9 mouse cellular contexts compared by ENCODE assay signal in genomic region chr13:28988751-28989703, GRCm38 (mm10). TPM values are rescaled to one million over a fixed set of nuclear protein-coding genes. Genes with fewer than 3 reads are reported as not detected.
DNase-seq lines count a peak whose midpoint lies in the region; ATAC-seq lines count a peak whose summit lies in the region.
"Had no signal": no experiment of that assay in that cellular context is flagged by ENCODE, and none has a peak within 500 bp of the region (broad histone marks: within the 10 kb centered on the region; RNA-seq: fewer than 3 reads in every experiment).

No protein-coding gene starts in this region.

- DNase-seq in hindbrain, embryonic 10.5 days (ENCODE audit: low spot score), result peak; percentile 18
- no peak for DNase-seq in forebrain, embryonic 11.5 days (ENCODE audit: low spot score)
- peak; percentile 2 to 40 for DNase-seq in kidney, postnatal 25 days
- peak; percentile 7 for DNase-seq in retina, postnatal 1 day
- DNase-seq in MN1 (ENCODE audit: low spot score), result no peak
- DNase-seq in adrenal gland, postnatal 25 days, result no peak
- DNase-seq in left cerebral cortex, adult 18-20 months (ENCODE audit: low spot score in 2 of 2), result no peak

- peaks cover 7% of the 10 kb centered on the region for H3K4me1 ChIP-seq in hindbrain, embryonic 10.5 days (replicated peaks)
- H3K4me1 ChIP-seq in hindbrain, embryonic 12.5 days, result peaks cover 10% of the 10 kb centered on the region
- peaks cover 10% of the 10 kb centered on the region for H3K4me1 ChIP-seq in forebrain, embryonic 11.5 days (replicated peaks; ENCODE audit: control insufficient read depth, insufficient read depth, low read length)

- H3K9ac ChIP-seq in hindbrain, embryonic 12.5 days, result no peak overlapping the region
- no peak overlapping the region; the same call in 1 of the 2 replicates for H3K9ac ChIP-seq in forebrain, embryonic 11.5 days (ENCODE audit: low read length)

- H3K4me3 ChIP-seq in hindbrain, embryonic 10.5 days, result no peak overlapping the region
- no peak overlapping the region for H3K4me3 ChIP-seq in hindbrain, embryonic 12.5 days
- H3K4me3 ChIP-seq in forebrain, embryonic 11.5 days (ENCODE audit: low read depth, low read length), result no peak overlapping the region

- H3K9me3 ChIP-seq in hindbrain, embryonic 10.5 days, result no peaks in the 10 kb centered on the region
- H3K9me3 ChIP-seq in hindbrain, embryonic 12.5 days (replicated peaks), result no peaks in the 10 kb centered on the region
- no peaks in the 10 kb centered on the region for H3K9me3 ChIP-seq in forebrain, embryonic 11.5 days (ENCODE audit: control insufficient read depth, low read length)

- 41% methylated on average over 16 of the region's 16 CpGs for WGBS in hindbrain, embryonic 10.5 days
- 35% methylated on average over 16 of the region's 16 CpGs for WGBS in hindbrain, embryonic 12.5 days
- WGBS in forebrain, embryonic 11.5 days, result 38% methylated on average over 16 of the region's 16 CpGs

- no peak overlapping the region for H3K27ac ChIP-seq in hindbrain, embryonic 10.5 days
- no peak overlapping the region for H3K27ac ChIP-seq in hindbrain, embryonic 12.5 days
- H3K27ac ChIP-seq in forebrain, embryonic 11.5 days (ENCODE audit: low read depth, low read length), result no peak overlapping the region
- H3K27ac ChIP-seq: macrophage had no signal

- no peak overlapping the region for H3K4me2 ChIP-seq in hindbrain, embryonic 12.5 days (replicated peaks)
- H3K4me2 ChIP-seq in forebrain, embryonic 11.5 days (ENCODE audit: low read depth, low read length, severe bottlenecking), result 0 out of 2 replicates have a peak overlapping the region, but pooled peaks have one; percentile 2

- ATAC-seq in hindbrain, embryonic 12.5 days (ENCODE audit: low FRiP score), result no peak
- ATAC-seq in forebrain, embryonic 11.5 days (replicated peaks; ENCODE audit: low FRiP score), result 0 out of 2 replicates have a peak, but pooled peaks have one; percentile 21

- no peaks in the 10 kb centered on the region for H3K36me3 ChIP-seq in hindbrain, embryonic 10.5 days
- no peaks in the 10 kb centered on the region for H3K36me3 ChIP-seq in hindbrain, embryonic 12.5 days
- H3K36me3 ChIP-seq in forebrain, embryonic 11.5 days (ENCODE audit: control insufficient read depth, insufficient read depth, low read length), result no peaks in the 10 kb centered on the region

- H3K27me3 ChIP-seq in hindbrain, embryonic 10.5 days (ENCODE audit: insufficient read depth, poor library complexity, severe bottlenecking), result no peaks in the 10 kb centered on the region
- no peaks in the 10 kb centered on the region for H3K27me3 ChIP-seq in hindbrain, embryonic 12.5 days
- H3K27me3 ChIP-seq in forebrain, embryonic 11.5 days (ENCODE audit: control insufficient read depth, insufficient read depth, low read length), result no peaks in the 10 kb centered on the region

RNA-seq across cellular contexts. Expression of gene Sox4, which starts 35.5 kb away (rescaled TPM):
- polyA plus RNA-seq in hindbrain, embryonic 10.5 days (2016; fragmentation: Nextera tagmentation; extraction: Ambion mirVana), result 59.5 and 95.7 TPM in 2 replicates
- 255 and 291 TPM in 2 replicates for polyA plus RNA-seq in hindbrain, embryonic 12.5 days (2016; fragmentation: Nextera tagmentation; extraction: Ambion mirVana)
- 150 and 171 TPM in 2 replicates for polyA plus RNA-seq in forebrain, embryonic 11.5 days (2014; fragmentation: Nextera tagmentation; extraction: Ambion mirVana)
- 32.8 and 33.5 TPM in 2 replicates for total RNA-seq in adrenal gland, postnatal 25 days (2021)
- 10 to 100 TPM; 13.7 to 15.5 TPM for total RNA-seq in left cerebral cortex, adult 18-20 months (2021)

Comparison
In these comparisons a context has a peak if more than half of its experiments do, and no peak if none do; other contexts are left out.
1. DNase-seq: peak in hindbrain, embryonic 10.5 days (single experiment), kidney, postnatal 25 days (2 of 2) and retina, postnatal 1 day (single experiment); none in forebrain, embryonic 11.5 days (single experiment), MN1 (single experiment), adrenal gland, postnatal 25 days (single experiment) and left cerebral cortex, adult 18-20 months (0 of 2).